Mouse (Mus musculus) E14TG2a.4 (cell line): ENCODE results near the gene Thumpd2.

Source experiments
- CTCF ChIP-seq: conservative IDR thresholded peaks from 2 replicates; pipeline ENCODE4 v1.5.1; 2014; ENCODE audit warnings: low read length
- POU5F1 ChIP-seq: IDR thresholded peaks from 2 replicates; pipeline ENCODE4 v1.6.1; 2014; ENCODE audit warnings: low read length, borderline replicate concordance

GRCm38 (mm10) chr17:81001010-81001409 is 63.9 kb downstream of the Thumpd2 start:
- no peak for TF ChIP-seq CTCF
- TF ChIP-seq POU5F1 = no peak
